Mouse (Mus musculus): Measurements from ENCODE around the gene Tap2.

The Tap2 gene

GRCm38 (mm10) chr17:34240366-34240765, 37.0 kb downstream of the Tap2 start:
- in situ Hi-C loops (cut with MboI; ENCODE audit: unreplicated experiment in 2 of 2) = loop anchor here in 1 of 2 experiments (10.0 kb wide), 2 partner anchors 144 to 174 kb away; no protein-coding TSS in a partner anchor

- in situ Hi-C loops (cut with MboI; ENCODE audit: unreplicated experiment in 2 of 2) = loop anchor here in 1 of 2 experiments (10.0 kb wide), 2 partner anchors 144 to 174 kb away; no protein-coding TSS in a partner anchor
These were observed 37.6 kb downstream of the Tap2 start for GRCm38 (mm10) chr17:34240916-34241315.

GRCm38 (mm10) chr17:34244656-34245055, 41.3 kb downstream of the Tap2 start:
- in situ Hi-C loops (cut with MboI; ENCODE audit: unreplicated experiment in 2 of 2) = loop anchor here (5.0 to 10.0 kb wide), 4 partner anchors 103 to 170 kb away; no protein-coding TSS in a partner anchor

- in situ Hi-C loops (cut with MboI; ENCODE audit: unreplicated experiment in 2 of 2) = loop anchor here (5.0 to 10.0 kb wide), 4 partner anchors 100 to 168 kb away; no protein-coding TSS in a partner anchor
These were observed 43.7 kb downstream of the Tap2 start for GRCm38 (mm10) chr17:34247047-34247446.

- in situ Hi-C loops (cut with MboI; ENCODE audit: unreplicated experiment in 2 of 2) = loop anchor here (5.0 to 10.0 kb wide), 4 partner anchors 99 to 166 kb away; no protein-coding TSS in a partner anchor
These were observed 45.4 kb downstream of the Tap2 start for GRCm38 (mm10) chr17:34248764-34249163.

- in situ Hi-C loops (cut with MboI; ENCODE audit: unreplicated experiment in 2 of 2) = loop anchor here (5.0 to 10.0 kb wide), 4 partner anchors 98 to 165 kb away; no protein-coding TSS in a partner anchor
These were observed 46.0 kb downstream of the Tap2 start for GRCm38 (mm10) chr17:34249361-34249760.

GRCm38 (mm10) chr17:34249878-34250277, 46.6 kb downstream of the Tap2 start:
- in situ Hi-C loops (cut with MboI; ENCODE audit: unreplicated experiment in 2 of 2) = loop anchor here (5.0 to 10.0 kb wide), 4 partner anchors 97 to 165 kb away; no protein-coding TSS in a partner anchor

GRCm38 (mm10) chr17:34251666-34252065, 48.3 kb downstream of the Tap2 start:
- in situ Hi-C loops (cut with MboI; ENCODE audit: unreplicated experiment in 2 of 2) = no loop called here

- in situ Hi-C loops (cut with MboI; ENCODE audit: unreplicated experiment in 2 of 2) = loop anchor here in 1 of 2 experiments (5.0 kb wide), 1 partner anchor 91 kb away; no protein-coding TSS in a partner anchor
These were observed 53.2 kb downstream of the Tap2 start for GRCm38 (mm10) chr17:34256501-34256900.

- in situ Hi-C loops (cut with MboI; ENCODE audit: unreplicated experiment in 2 of 2) = loop anchor here in 1 of 2 experiments (5.0 kb wide), 1 partner anchor 90 kb away; no protein-coding TSS in a partner anchor
These were observed 54.5 kb downstream of the Tap2 start, which contains the start of gene H2-Ab1 for GRCm38 (mm10) chr17:34257594-34258375. TSS of gene H2-Ab1 (plus strand) at chr17:34257689.

- in situ Hi-C loops (cut with MboI; ENCODE audit: unreplicated experiment in 2 of 2) = loop anchor here in 1 of 2 experiments (5.0 kb wide), 1 partner anchor 47 kb away; the partner anchor contains the start of gene H2-Eb1
These were observed 57.2 kb downstream of the Tap2 start for GRCm38 (mm10) chr17:34260551-34260950.

- in situ Hi-C loops (cut with MboI; ENCODE audit: unreplicated experiment in 2 of 2) = loop anchor here in 1 of 2 experiments (5.0 kb wide), 1 partner anchor 46 kb away; the partner anchor contains the start of gene H2-Eb1
These were observed 58.2 kb downstream of the Tap2 start for GRCm38 (mm10) chr17:34261502-34261901.

- in situ Hi-C loops (cut with MboI; ENCODE audit: unreplicated experiment in 2 of 2) = loop anchor here in 1 of 2 experiments (5.0 kb wide), 1 partner anchor 44 kb away; the partner anchor contains the start of gene H2-Eb1
These were observed 59.7 kb downstream of the Tap2 start for GRCm38 (mm10) chr17:34263068-34263467.

GRCm38 (mm10) chr17:34263811-34264371, 60.6 kb downstream of the Tap2 start:
- in situ Hi-C loops (cut with MboI; ENCODE audit: unreplicated experiment in 2 of 2) = loop anchor here in 1 of 2 experiments (5.0 kb wide), 1 partner anchor 43 kb away; the partner anchor contains the start of gene H2-Eb1

- in situ Hi-C loops (cut with MboI; ENCODE audit: unreplicated experiment in 2 of 2) = loop anchor here in 1 of 2 experiments (5.0 kb wide), 1 partner anchor 43 kb away; the partner anchor contains the start of gene H2-Eb1
These were observed 61.4 kb downstream of the Tap2 start for GRCm38 (mm10) chr17:34264452-34265351.
